Mouse (Mus musculus) adrenal gland, adult 2 months (tissue): ENCODE data around the gene Xpo6. TPM values are rescaled to one million over a fixed set of nuclear protein-coding genes. Genes with fewer than 3 reads are reported as not detected.

Experiments
- DNase-seq: peaks from one replicate; pipeline ENCODE4 v3.0.0; 2021
- long read RNA-seq: library from polyadenylated mRNA; stranded (forward); transcript quantifications from one replicate; pipeline ENCODE4 v2.0.0, GENCODE M21; 2021
- polyA plus RNA-seq: library from polyadenylated mRNA; depleted of rRNA; stranded (reverse); fragments of >200 nt; gene quantifications from 2 replicates; pipeline ENCODE4 v1.2.3, GENCODE M21; 2012; rRNA removed
- total RNA-seq, 2 experiments: library from RNA; stranded (reverse); gene quantifications; 2 replicates each; pipeline ENCODE4 v1.2.3; 2021

The Xpo6 gene
- 100 to 1,000 TPM in 1 of 2 experiments, 10 to 100 TPM in 1; 87.1 to 100 TPM for total RNA-seq
- 131 and 176 TPM in 2 replicates for polyA plus RNA-seq
- long read RNA-seq, full-length matches to known transcripts, result 28 of 43 reads
- long read RNA-seq, partial matches to known transcripts, result 6 of 43 reads
- long read RNA-seq, other reads (novel, unspliced or antisense), result 9 of 43 reads

- DNase-seq, result peak; percentile 97
Measured at GRCm38 (mm10) chr7:126200178-126200996, at the start of gene Xpo6. Gene Xpo6 (minus strand): TSS chr7:126200501.

DNA sequence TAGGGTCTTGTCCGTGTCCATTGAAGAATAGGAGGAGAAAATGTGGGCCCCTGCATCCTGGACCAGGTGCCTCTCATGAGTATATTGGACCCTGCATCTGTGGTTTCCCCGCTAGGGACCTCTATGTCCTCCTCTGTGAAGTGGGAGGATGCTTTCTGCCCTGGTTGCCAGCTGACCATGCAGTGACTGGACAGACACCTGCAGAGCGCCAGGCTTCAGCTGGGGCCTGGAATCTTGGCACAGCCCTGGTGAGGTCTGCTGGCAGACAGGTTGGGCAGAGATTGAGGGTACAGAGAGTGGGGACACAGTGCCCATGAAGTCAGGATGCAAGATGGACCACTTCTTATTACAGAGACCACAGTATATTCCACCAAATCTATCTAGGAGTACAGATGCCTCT, 49.7 kb upstream of the Xpo6 start:
- DNase-seq, result no peak

DNA sequence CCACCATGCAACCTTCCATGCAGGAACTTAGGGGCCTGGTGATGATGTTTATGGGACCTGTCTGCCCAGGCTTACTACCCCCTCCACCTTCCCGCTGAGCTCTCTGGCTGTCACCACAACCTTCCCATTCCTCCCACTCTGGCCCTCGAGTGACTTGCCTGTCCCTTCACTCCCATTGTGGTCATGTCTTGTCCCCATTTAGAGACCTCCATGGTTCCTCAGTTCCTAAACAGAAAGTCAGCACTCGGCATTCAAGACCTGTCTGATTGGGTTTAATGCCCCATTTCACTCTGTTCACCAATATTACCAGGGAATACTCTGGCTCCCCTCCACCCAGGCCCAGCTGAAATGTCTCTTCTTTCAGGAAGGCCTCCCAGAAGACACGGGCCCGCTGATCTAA, 48.8 kb upstream of the Xpo6 start:
- no peak for DNase-seq

DNA sequence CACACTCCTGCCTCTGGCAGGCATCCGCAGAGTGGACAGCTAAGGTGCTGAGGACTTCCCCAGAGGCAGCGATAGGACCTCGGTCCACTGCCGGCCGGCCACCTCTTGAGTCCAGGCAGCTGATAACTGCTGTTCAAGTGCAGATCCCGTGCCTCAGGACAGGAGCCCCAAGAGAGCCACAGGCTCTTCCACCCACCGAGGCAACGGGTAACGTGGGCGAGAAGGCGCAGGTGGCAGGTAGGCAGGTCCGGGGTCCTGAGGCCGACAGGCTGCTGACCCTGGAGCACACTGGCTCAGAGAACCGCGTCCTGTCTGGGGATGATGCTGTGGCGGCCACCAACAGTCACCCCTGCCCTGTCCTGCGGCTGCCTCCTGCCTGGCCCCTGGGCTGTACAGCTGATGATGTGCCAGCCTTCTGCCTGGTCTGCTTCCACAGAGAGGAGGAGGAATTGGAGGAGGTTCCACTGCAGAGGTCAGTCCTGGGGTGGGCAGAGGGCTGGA, 48.4 kb upstream of the Xpo6 start:
- no peak for DNase-seq

DNA sequence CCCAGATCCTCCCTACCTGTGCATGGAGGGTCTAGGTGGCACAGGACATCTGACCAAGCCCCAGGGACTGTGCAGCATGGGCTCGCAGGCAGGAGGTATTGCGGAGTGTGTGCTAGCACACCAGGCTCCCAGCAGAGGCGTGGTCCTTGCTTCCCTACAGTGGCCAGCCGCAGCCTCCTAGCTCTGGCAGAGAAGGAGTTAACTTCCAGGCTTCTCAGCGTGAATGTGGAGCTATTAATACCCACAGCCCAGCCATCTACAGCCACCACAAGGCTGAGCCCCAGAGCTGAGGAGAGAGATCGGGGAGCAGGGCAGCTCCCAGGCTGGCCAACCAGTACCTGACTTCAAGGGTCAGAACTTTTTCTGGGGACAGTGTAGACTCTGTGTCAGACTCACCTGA, 47.8 kb upstream of the Xpo6 start:
- no peak for DNase-seq

DNA sequence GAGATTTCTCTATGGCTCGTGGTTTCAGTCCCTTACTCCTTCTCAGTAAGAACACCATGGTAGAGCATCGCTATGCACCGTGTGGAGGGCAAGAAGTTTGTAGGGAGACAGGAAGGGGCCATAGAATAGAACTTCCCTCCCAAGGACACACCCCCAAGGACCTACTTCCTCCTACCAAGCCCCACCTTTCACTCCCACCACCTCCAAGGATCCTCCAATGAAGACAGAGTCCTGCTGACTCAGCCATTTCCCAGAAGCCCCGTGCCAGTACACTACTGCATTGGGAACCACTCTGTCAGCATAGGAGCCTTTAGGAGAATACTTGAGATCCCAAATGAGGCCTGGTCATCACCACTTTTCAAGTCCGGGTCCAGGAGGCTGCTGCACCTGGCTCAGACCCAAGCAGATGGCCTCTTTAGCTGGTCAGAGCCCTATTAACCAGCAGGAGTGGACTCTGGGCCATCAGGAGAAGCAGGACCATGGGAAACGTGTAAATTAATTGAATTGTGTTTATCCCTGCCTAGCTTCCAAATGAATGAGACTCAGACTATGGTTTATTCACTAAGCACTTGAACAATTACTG, 44.0 kb upstream of the Xpo6 start:
- DNase-seq, result no peak

DNA sequence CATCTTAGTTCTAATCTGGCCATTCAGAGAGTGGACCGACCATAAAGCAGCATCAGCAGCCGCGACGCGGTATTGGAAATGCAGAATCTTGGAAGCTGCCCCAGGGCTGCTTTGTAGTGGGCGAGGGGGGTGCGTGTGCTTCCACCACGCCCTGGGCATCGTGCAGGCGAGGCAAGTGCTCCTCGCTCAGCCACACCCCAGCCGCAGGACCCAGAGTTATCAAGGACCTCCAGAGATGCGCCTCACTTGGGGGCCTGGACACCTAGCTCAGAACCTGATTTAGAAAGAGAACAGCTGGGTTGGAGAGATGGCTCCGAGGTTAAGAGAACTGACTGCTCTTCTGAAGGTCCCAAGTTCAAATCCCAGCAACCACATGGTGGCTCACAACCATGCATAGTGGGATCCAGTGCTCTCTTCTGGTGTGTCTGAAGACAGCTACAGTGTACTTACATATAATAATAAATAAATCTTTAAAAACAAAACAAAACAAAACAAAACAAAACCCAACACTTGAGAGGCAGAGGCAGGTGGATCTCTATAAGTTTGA, 40.6 kb upstream of the Xpo6 start:
- no peak for DNase-seq

- no peak for DNase-seq
Measured at GRCm38 (mm10) chr7:126236794-126237192, 36.5 kb upstream of the Xpo6 start.

GRCm38 (mm10) chr7:126236083-126236793, 35.9 kb upstream of the Xpo6 start:
- DNase-seq, result no peak

DNA sequence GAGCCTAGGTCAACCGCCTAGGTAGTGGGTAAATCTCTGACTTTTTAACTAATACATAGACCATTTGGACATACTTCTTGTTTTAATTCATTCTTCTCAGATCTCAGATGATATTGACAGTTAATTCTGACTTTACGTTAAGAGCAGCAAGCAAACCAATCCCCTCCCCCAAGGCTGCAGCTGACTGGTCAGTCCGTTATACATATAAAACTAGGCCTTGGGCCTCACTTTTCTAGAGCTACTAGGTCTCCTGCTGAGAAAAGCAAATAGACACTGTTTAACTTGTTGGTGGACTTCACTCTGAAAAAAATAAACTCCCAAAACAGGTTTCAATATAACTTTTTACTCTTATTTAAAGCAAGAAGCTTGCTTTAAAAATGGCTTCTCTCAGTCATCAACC, 34.3 kb upstream of the Xpo6 start:
- DNase-seq, result no peak

DNA sequence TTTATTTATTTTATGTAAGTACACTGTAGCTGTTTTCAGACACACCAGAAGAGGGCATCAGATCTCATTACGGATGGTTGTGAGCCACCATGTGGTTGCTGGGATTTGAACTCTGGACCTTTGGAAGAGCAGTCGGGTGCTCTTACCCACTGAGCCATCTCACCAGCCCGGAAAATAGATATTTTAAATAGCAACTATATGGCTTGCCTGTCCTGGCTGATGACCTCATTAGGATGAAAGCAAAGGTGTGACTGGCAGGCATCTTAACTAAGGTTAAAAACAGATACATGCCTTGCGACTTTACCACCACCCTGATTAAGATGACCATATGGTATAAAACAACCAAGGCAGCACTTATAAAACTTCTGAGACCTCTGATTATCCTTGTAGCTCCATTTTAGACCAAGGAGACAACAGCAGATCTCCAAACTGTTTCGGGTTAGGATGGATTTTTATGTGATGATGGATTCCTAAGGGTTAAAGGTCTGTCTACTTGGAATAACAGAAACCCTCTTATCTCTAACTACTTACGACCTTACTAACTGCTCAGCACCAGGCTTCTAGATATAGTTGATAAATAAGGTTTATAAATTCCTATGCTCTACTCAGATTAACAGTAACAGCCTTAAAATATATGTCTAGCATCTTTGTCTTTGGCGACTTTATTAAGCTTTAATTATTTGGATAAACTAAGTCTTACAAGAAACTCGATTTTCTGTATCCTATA, 32.2 kb upstream of the Xpo6 start:
- no peak for DNase-seq

GRCm38 (mm10) chr7:126230357-126231148, 30.3 kb upstream of the Xpo6 start:
- DNase-seq, result no peak

DNA sequence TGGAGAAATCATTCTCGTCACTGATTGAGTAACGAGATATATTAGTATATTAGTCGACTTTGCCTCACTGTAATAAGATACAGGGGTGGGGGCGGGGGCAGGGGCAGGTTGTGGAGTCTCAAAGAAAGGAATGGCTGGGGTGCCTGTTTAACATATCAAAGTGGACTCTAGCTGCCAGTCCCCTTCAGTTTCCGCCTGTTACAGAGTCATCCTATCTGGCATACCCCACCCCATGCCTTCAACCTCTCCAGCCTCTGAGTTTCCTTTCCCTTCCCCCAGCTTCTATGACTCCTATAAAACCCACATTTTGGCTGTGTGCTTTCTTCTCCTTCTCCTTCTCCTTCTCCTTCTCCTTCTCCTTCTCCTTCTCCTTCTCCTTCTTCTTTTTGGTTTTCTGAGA, 25.8 kb upstream of the Xpo6 start:
- no peak for DNase-seq

- DNase-seq, result no peak
Measured at GRCm38 (mm10) chr7:126222753-126223152, 22.5 kb upstream of the Xpo6 start.

- DNase-seq, result no peak
Measured at GRCm38 (mm10) chr7:126220611-126221010, 20.3 kb upstream of the Xpo6 start.

GRCm38 (mm10) chr7:126218311-126218710, 18.0 kb upstream of the Xpo6 start:
- DNase-seq, result no peak

DNA sequence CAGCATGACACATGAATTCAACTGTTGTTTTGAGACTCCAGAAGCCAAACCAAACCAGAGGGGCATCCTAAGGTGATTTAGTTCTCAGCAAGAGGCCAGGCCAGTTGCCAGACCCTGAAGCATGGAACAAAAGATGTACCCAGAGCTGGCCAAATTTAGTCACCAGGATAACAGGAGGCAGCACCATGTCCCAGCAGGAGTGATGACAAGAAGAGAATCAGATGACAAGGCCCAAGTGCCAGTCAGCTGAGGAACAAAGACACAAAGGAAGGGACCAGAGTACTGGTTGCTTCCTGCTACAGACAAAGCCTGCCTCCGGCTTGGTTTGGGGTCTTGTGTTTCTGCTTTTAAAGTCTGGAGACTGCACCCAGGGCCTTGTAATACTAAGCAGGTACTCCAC, 16.6 kb upstream of the Xpo6 start:
- DNase-seq, result no peak

GRCm38 (mm10) chr7:126210856-126211255, 10.6 kb upstream of the Xpo6 start:
- DNase-seq, result no peak

GRCm38 (mm10) chr7:126200997-126201345, 670 bp upstream of the Xpo6 start:
- no peak for DNase-seq

- peak; percentile 74 for DNase-seq
Measured at GRCm38 (mm10) chr7:126199691-126200102, 604 bp downstream of the Xpo6 start.

GRCm38 (mm10) chr7:126198926-126199325, 1.4 kb downstream of the Xpo6 start:
- no peak for DNase-seq
